Mouse (Mus musculus) common myeloid progenitor, adult 5-6 weeks (primary cell): Measurements from ENCODE around the gene Bmper. TPM values are rescaled to one million over a fixed set of nuclear protein-coding genes. Genes with fewer than 3 reads are reported as not detected.

Source experiments
- ATAC-seq: replicated peaks from 2 replicates; pipeline ENCODE4 v1.8.0; 2016; ENCODE audit warnings: low read depth, mild to moderate bottlenecking, moderate TSS enrichment, inconsistent platforms; ENCODE audit not compliant: poor library complexity, severe bottlenecking
- total RNA-seq: library from RNA; stranded (forward); fragments of 200-1000, 187-1606 nt; gene quantifications from 2 replicates; pipeline ENCODE4 v1.2.3, GENCODE M21; 2017

The Bmper gene
- total RNA-seq, 1 experiment from 2014 or later: not detected

- ATAC-seq: no peak
These were observed 135.2 kb downstream of the Bmper start for GRCm38 (mm10) chr9:23358108-23358507.

- ATAC-seq: no peak
These were observed 140.3 kb downstream of the Bmper start for GRCm38 (mm10) chr9:23363139-23363538.

GRCm38 (mm10) chr9:23363540-23363939, 140.7 kb downstream of the Bmper start:
- no peak for ATAC-seq

DNA sequence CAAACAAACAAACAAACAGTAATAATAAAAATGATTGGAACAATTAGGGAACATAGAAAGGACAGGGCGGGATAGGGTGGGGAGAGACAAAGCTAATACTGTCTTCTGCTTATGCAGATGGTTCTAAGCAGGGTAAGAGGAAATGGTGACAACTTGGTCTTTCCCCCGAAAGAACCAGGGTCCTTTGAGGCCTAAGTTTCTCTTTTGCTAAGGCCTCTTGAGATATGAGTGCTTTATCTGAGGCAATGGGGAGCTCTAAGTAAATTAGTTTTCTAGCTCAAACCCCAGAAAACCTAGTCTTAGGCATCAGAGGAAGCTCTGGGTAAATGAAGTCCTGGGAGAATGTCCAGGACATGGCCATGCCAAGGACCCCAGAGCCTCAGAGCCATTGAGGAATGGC, 141.2 kb downstream of the Bmper start:
- ATAC-seq: no peak

DNA sequence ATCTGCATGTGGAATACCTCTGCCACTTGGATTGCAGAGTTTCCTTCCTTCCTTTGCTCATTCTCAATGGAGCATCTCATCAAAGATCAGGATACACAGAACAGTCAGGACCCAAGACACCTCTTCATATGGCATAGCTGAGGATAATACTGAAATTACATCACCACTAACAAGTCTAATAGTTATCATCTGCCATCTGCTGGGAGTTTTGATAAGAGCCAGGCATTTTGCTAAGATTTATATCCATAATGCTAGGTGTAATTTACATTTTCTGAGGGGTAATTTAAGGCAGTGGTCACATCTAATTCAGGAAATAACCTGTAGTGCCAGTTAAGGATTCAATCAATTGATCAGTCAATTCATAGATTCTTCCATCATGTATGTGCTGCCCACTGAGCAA, 145.2 kb downstream of the Bmper start:
- ATAC-seq: no peak

DNA sequence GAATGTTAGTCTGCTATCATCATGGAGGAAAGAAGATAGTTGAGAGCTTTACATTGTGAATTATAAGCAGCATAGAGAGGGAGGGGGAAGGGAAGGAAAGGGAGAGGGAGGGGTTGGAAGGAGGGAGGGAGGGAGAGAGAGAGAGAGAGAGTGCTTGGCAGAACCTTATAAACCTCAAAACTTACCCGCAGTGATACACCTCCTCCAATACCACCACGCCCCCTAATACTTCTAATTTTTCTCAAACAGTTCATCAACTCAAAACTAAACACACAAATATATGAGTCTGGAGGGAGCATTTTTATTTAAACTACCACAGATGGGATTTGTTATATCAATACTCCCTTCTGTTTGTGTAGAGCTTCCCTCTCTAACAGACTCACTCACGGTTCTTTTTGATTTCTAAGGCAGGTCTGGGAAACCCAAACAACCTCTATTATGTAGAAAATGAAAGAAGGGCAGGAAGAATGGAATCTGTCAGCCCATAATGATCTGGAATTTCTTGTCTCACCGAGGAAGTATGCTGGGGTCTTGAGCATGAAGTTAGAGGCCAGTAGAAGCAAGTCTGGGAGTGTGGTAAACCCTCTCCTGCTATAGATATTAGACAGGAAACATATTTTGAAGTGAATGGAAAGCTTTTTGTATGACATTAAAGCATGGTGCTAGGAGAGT, 152.0 kb downstream of the Bmper start:
- ATAC-seq: no peak

DNA sequence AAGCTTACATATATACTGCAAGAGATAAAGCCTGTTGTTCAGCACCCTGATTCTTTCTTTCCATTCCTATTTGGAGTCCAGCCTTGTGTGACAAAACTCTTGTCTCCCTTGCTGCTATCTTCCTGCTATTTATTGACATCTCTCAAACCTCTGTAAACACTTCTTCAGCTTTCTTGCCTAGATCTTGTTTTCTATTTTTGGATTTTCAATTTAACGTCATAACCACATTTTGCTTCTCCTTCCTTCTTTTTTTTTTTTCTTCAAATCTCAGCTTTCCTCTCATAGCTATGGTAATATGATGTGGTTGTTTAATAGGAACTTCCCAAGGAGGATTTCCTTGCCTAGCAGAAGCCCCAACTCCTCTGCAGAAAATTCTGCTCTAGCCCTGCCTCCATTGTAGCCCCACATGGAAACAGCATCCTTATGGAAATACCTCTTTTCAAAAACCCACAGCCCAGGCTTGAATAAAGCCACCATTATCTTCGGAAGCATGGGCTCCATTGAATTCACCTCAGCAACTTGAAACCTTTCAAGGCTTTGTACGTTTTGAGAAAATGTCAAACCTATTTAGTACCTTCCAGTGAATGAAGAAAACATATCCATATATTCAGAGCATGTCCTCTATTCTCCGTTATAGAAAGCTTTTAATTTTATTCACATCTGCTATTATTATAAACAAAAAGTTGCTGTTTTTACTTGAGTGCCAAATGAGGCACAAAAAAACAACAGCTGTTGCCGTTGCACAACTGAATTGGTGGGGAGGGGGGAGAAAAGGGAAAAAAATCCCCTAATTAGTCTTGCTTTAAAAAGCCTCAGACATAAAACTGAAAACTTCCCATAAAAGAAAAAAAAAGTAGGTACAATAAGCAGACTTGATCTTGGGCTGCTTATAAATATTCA, 155.2 kb downstream of the Bmper start:
- ATAC-seq: no peak

- ATAC-seq: peak; percentile 78
These were observed 155.9 kb downstream of the Bmper start for GRCm38 (mm10) chr9:23378731-23379170.

DNA sequence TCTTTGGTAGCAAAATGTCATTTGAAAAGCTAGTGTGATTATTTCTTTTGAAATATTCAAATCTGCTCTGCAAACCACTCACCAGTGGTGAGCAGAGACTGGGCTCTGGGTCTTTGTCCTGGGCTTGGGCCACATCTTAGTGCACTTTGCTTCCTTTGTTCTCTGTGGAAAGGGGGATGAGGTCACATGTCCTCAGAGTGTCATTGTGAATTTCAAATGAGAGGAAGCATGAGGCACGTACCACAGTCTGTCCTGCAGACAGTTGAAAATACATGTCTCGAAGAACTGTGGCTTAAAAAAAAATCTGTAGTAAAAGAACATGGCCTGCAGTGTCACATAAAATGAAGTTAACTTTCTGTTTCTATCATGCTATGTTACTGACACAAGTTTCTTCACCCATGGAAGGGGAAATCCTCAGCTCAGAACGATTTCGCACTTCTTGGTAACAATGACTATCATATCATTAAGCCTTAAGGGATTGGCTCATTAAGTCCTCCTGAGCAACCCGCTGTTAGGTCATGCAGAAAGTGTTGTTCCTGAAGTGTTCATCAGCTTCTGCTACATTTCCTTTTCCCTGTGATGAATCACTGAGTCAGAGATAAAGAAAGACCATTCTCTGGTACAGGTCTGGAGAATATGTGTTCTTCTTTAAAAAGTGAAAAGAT, 157.4 kb downstream of the Bmper start:
- ATAC-seq: no peak

- no peak for ATAC-seq
These were observed 160.4 kb downstream of the Bmper start for GRCm38 (mm10) chr9:23383291-23383690.

DNA sequence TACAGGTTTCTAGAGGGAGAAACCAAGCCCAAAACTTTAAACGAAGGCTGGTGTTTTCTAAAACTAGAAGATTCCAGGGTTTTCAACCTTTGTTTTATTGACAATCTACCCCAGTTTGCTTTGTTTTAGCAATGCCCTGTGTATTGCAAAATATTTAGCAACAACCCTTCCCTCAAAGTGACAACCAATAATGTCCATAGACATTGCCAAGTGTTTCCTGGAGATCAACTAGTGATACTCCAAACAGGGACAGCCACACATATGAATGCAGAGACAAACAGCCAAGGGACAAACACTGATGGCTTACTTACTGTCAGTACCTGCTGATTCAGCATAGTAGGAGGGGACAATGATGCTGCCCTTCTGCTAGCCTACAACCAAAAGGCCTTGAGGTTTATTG, 161.0 kb downstream of the Bmper start:
- ATAC-seq: no peak

- no peak for ATAC-seq
These were observed 162.0 kb downstream of the Bmper start for GRCm38 (mm10) chr9:23384880-23385279.

- ATAC-seq: no peak
These were observed 163.3 kb downstream of the Bmper start for GRCm38 (mm10) chr9:23386201-23386600.

- ATAC-seq: no peak
These were observed 167.2 kb downstream of the Bmper start for GRCm38 (mm10) chr9:23390118-23390517.

- ATAC-seq: no peak
These were observed 171.9 kb downstream of the Bmper start for GRCm38 (mm10) chr9:23394652-23395317.

DNA sequence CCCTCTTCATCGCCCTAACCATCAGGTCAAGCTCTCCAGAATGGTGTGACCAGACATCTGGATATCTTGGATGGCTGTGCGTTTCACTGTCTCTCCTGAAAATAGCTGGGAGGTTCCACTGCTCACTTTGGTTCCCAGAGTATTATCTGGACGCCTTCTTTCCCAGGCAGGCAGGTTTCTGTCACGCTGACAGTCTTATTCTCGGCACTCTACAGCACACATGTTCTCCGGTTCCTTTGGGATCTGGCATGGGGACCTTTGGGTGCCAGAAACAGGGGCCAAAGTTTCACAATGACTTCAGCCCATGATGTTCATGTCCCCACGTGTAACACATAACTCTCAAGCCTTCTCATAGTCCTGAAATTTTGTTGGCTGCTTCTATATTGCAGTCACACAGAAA, 173.3 kb downstream of the Bmper start:
- no peak for ATAC-seq

DNA sequence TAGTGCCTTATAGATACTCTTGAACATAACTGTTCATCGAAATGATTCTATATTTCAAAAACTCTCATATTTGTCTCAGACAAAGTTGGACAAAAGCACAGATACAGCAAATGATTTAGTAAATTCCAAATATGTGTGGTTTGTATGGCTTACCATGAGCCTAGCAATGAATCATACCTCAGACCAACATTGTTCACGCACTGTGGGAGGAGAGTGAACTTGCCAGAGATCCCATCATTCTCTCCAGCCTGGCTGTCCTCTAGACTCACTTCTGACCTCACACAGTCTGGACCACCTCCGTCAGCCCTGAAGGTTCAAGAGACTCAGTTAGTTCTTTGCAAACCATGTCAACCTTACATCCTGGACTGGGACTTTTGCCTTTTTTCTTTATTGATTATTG, 175.0 kb downstream of the Bmper start:
- no peak for ATAC-seq

- ATAC-seq: no peak
These were observed 176.9 kb downstream of the Bmper start for GRCm38 (mm10) chr9:23399638-23400284.

DNA sequence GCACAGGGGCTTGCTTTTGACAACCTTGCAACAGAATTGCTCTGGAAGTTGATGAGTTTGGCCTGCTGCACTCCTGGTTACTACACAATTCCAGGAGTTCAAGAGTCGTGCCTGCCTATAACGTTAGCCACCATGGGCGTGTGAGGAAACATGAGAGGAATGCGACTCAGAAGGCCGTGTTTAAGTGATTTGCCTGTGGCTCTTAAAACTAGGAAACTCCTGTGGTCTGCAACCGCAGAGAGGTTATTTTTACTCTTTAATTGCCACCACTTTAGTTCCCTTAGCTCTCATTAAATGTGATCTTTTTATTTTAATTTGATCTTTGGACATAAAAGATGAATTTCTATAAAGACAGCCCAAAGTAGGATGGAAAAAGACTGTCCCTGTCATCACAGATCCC, 184.5 kb downstream of the Bmper start:
- no peak for ATAC-seq
